Mouse (Mus musculus): ENCODE results near the gene Fxr1. TPM values are rescaled to one million over a fixed set of nuclear protein-coding genes. Genes with fewer than 3 reads are reported as not detected.

Fxr1 gene
- polyA plus RNA-seq (2014; fragmentation: Illumina TruSeq; extraction: RNeasy Lipid Tissue Mini Kit (QIAGEN cat#74804); ENCODE audit: low read depth, low replicate concordance), result 349 TPM

DNA sequence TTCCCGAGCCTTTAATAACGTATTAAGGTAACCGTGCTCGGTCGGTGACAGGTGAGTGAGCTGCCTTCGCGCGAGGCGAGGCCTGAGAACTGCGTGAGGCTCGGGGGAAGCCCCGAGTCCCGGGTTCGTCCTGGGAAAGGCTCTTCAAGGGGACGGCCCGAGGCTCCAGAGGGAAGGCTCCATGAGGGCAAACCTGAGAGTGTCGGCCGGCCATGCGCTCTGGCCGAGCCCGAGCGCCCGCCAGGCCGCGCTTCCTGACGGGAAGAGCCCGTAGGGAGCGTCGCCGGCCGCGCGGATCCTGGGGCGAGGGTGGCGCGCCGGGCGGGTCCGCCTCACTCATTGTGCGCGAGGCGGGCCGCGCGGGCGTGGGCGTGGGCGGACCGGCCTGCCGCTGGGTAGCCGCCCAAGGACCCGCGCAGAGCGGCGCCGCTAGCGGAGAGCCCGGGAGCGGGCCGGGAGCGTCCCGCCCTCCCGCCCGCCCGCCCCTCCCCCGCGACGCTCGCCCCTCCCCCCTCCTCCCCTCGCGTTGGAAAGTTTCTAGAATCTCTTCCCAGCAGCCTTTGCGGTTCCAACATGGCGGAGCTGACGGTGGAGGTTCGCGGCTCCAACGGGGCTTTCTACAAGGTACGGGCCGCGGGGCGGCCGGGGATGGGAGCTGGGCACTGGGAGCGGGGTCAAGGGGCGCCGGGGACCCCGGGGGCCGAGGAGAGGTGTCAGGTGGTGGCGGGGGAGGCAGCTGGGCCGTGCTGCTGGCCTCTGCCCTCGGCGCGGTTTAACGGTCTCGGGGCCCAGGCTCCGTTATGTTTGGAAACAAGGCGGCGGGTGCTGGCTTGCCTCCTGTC is at the start of gene Fxr1:
Fxr1 (plus strand) TSS at position 404 of the 842 bp plus-strand sequence.

DNA sequence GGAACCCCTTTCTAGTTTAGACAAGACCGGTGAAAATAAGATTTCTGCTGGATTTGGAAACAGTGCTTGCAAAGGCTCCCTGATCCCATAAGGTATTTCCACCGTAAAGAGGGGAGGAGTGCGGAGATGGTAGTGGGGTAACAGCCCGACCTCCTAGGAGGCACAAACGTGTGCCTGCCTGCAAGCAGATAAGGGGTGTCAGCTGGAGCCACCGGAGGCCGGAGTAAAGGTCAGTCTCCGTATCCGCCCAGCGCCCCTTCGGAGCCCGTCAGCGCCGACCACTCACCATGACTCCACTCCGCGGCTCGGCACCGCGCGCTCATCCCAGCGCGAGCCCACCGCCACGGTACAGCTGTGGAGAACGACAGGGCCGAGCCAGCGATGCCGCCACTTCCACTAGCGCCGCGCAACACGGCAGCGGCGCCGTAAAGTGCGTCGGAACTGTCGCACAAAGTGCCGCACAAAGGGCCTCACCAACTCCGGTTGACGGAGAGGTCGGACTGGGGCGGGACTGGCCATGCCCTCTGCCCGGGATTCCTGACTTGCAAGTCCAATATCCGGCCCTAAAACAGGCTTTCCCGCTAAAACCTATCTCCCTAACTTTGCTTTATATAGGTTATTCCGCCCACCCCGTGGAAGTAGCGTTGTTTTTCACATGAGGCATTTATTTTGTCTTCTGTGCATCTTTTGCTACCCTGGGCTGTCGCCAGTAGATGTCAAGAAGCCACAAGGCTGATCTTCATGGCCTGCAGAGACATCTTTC is 61.3 kb downstream of the Fxr1 start, which contains the start of gene Dnajc19:
Dnajc19 (minus strand) TSS at position 422 of the 763 bp plus-strand sequence.

Other genes with a start within 250 kb of the Fxr1 start
- gene Ttc14, start 220.1 kb upstream of the Fxr1 start, polyA plus RNA-seq (2014; fragmentation: Illumina TruSeq; extraction: RNeasy Lipid Tissue Mini Kit (QIAGEN cat#74804); ENCODE audit: low read depth, low replicate concordance), result 120 TPM
- 6.5 TPM for gene Ccdc39, start 175.6 kb upstream of the Fxr1 start, polyA plus RNA-seq (2014; fragmentation: Illumina TruSeq; extraction: RNeasy Lipid Tissue Mini Kit (QIAGEN cat#74804); ENCODE audit: low read depth, low replicate concordance)
- 268 TPM for gene Dnajc19, start 61.4 kb downstream of the Fxr1 start, polyA plus RNA-seq (2014; fragmentation: Illumina TruSeq; extraction: RNeasy Lipid Tissue Mini Kit (QIAGEN cat#74804); ENCODE audit: low read depth, low replicate concordance)